Mouse (Mus musculus): Measurements from ENCODE around the gene Nt5c1a.

The Nt5c1a gene

DNA sequence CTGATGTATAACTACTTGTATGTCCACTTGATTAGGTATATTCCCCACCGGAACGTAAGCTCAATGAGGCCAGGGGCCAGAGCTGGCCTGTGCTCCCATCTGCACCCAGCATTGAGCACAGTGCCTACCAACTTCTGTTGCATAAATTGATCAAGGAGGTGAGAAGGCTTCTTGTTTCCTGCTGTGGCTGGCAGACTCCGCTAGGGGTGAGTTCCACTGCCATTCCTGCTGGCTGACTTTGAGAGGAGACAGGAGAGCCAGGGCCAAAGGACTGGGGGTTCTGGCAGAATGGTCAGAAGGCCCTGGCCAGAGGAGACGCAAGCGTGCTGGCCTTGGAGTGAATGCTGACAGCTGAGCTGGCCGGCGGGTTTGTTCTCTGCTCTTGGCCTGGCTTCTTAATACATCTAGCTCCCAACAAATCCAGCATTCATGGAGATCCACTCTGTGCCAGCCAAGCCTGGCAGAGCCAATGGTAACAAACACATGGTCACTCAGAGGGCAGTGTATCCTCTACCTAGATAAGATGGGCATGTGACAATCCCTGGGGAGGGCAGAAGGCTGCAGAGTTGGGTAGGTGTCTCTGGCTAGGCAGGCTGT is 47.8 kb downstream of the Nt5c1a start:
- no peak for DNase-seq (ENCODE audit: low read depth)

GRCm38 (mm10) chr4:123252214-123252613 is 50.9 kb downstream of the Nt5c1a start:
- DNase-seq (ENCODE audit: low read depth) = no peak

DNA sequence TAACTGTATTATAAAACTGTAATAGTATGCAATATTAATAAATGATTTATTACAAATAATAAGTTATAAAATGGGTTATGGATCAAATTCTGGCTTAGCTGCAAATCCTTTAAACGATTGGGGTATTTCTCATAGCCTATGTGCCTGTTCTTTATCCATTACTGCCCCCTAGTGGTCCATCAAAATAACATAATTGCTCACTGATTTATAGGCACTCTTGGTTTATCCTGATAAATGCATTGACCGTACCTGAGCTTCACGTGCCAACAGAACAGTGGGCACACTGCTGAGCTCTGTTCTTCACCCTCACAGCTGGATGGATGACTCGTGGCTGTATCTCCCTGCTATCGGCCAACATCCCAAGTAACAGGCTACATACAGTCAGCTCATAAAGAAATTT is 53.3 kb downstream of the Nt5c1a start:
- peak; percentile 45 for DNase-seq (ENCODE audit: low read depth)

DNA sequence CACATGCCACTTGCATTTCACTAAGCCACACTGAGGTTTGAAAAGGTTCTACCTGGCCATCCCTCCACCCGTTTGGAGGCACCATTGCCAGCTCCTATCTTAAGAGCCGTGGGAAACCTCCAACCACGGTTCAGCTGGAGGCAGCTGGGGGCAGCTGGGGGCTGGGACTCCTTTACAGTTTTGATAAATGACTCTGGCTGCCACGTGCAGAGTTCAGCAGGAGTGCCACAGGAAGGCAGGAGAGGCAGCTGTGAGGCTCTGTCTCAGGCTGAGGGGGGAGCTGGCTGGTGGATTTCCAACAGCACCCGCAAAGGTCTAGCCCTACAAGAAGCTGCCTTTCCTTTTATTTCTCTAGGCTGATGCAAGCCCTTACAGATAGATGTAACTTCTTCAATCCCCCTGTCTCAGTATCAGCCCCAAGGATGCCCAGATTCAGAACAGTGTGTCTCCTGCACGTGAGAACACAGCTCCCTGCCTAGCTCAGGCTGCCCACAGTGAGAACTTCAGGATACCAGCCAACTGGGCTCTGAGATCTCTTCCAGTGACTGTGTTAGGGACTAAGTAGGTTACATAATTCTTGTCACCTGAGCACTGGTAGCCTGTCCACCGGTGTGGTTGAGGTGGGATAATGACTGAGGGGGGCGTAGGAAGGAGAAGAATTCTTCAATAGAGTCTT is 58.9 kb downstream of the Nt5c1a start:
- DNase-seq (ENCODE audit: low read depth) = no peak

GRCm38 (mm10) chr4:123261721-123262401 is 60.6 kb downstream of the Nt5c1a start, which contains the start of gene Pabpc4:
Pabpc4 (plus strand) TSS chr4:123262351.
- DNase-seq (ENCODE audit: low read depth) = no peak
